Mouse (Mus musculus) kidney, postnatal 25 days (tissue): Measurements from ENCODE around the gene Aqp9.

Source experiments
- DNase-seq, 2 experiments: peaks; one replicate each; pipeline ENCODE4 v3.0.0; 2021; ENCODE audit warnings: mixed read lengths in 2 of 2

Gene Aqp9

DNA sequence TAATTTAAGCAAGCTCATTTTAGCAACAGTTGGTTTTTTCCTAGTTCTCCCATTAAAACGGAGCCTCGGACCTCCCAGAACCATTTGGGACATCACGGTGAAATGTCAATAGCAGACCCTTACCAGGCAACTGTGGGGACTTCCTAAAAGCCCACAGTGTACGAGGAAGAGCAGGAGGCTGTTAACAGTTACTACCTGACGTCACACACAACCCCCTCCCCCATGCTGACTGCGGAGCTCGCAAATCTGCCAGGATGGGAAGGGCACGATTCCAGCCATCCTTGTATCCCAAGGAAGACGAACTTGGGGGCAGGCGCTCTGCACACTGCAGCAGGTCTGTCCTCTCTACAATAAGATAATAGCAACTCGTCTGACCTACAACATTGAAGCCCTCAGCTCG, at the start of gene Aqp9:
Gene Aqp9 (minus strand): TSS at position 172 of the 400 bp plus-strand sequence.
- DNase-seq: no peak

DNA sequence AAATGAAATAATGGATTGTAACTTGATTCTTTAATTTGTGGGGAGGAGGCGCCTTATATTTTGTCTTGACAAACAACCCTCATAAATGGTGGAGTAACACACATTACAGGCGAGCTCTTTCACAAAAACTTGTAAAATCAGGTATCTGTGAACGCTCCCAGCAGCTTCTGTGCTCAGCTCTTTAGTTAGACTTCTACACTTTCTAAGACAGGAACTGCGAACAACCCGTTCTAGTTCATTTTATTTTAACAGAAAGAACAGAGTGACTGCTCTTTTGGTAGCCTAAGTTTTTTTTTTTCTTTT, 49.3 kb upstream of the Aqp9 start:
- no peak for DNase-seq

DNA sequence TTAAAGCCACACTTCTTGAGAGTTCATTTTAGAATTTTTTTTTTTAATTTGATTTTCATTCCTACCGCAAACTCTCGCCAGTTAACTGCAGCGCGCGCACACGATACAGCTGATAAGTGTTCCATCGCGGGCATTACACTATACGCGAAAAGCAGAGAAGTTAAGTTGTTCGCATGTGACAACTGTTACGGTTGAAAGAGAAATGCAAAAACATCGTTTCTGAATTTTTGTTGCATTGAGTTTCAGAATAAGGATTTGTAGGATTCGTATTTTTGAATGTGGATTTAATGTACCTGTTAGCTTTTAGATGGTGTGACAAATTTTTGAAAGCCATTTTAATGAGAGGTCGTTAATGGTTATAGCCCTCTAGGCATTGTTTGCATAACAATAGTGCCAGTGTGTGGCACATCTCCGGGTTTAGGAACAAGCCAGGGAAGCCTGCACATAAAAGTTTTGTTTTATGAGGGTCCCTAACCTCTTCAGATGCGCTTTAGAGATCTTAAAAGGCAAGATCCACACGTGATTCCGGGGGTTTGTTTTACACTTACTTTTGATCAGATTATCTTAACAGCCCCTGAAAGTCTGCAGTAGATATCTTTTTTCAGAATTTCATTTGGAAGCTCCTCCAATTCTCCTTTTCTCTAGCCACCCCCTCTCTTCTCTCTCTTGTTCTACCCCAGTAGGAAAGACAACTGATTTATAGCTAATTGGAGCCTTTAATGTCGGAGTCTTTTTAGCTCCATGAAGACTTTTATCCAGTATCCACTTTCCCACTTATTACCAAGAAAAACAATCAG, 48.7 kb upstream of the Aqp9 start:
- DNase-seq: no peak

DNA sequence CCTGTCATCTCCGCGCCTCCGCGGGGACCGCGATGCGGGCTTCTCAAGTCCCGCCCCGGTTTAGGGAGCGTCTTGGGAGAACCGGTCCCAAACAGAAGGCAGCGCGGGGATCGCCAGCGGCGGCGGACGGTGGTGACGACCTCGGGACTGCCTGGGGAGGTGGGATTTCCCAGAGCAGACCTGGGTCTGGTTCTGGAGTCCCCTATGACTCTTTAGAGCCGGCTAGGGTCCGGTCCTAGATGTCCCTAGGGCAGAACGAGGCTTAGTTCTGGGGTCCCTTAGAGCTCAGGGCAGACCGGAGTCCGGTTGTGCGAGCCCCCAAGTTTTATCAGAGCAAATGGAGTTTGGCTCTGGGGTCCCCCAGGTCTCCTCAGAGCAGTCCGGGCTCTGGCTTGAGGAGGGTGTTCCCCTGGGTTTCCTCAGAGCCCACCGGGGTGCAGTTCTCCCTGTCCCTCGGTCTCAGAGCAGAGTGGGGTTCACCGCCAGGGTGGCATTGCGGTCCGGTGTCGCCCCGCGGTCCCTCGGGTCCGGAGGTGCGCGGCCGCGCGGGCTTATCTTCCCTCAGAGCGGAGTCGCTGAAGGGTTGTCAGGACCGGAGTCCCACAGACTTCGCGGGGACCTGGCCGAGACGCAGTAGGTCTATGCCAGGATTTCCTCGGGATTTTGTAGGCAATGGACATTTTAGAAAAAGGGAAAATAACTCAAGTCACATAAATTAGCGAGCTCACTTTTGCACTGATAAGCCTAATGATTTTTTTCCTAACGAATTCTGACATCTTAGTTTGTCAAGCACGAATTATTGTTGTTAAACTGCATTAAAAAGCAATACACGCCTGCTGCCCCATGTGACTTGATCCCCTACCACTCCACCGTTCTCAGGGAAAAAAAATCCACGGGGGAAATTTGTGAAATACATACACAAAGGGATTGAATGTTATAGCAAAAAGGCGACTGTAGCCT, 47.8 kb upstream of the Aqp9 start:
- peak; percentile 13 to 43 for DNase-seq

DNA sequence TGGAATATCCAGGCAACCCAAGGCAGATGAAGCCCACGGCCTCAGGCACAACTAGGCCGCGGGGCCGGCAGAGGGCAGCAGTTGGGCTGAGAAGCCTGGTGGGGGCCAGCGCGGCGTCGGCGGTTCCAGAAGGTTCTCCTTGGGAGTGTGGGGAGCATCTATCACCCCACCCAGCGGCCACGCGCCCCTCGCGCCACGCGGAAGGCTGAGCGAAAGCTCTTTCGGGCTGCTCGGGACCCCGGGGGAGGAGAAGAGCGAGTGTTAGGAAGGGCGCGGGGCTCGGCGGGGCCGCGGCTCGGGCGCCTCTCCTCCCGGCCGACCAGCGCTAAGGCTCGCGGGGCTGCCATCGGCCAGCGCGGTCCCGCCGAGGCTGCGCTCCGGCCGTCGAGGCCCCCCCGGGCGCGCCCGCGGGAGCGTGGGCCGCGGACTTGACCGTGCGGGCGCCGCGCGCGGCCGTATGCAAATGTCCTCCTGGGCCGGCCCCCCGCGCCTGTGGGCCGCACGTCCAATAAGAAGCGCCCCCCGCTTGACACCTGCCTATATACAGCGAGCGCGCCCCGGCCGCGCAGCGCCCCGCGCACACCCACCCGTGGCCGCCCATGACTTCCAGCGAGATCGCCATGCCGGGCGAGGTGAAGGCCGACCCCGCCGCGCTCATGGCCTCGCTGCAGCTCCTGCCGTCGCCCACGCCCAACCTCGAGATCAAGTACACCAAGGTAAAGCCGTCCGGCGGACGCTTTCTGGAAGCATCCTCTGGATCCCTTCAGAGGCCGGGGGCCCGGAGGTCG, 47.0 kb upstream of the Aqp9 start, which contains the start of gene Aldh1a2:
Gene Aldh1a2 (plus strand): TSS at position 542 of the 788 bp plus-strand sequence.
- peak; percentile 77 to 79 for DNase-seq

DNA sequence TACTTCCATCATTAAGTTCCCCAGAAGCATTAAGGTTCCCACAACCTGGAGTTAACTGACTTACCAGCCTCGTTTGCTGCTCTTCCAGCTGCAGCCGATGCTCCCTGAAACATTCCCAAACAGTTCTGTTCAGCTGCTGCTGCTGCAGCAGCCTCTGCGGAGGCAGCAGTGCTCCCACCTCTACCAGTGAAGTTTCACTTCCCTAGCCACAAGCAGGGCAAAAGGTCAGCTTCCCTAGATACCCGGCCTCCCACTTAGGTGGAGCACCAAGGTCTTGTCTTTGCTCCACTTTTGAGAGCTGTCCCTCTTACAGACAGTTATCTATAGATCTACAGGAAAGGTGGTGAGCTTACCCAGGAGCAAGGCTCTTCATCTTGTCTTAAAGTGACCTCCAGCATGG, 45.2 kb upstream of the Aqp9 start:
- no peak for DNase-seq

DNA sequence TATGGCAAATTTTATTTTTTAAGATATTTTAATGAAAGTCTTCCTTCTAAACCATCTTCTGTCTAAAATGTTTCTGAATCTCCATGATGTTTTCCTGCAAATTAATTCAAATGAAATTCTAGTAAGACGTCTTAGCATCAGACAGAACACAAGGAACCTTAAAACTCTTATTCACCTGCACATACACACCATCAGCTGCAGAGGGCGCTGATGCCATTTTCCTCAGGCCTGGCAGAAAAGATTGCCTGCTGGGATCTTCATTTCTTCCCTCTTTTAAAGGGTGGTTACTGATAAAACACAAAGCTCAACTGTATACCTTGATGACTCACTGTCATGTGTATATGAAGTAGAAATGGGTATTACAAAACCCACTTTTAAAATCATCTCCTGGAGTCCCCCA, 42.4 kb upstream of the Aqp9 start:
- peak in 1 of 2 experiments; percentile 23 for DNase-seq

DNA sequence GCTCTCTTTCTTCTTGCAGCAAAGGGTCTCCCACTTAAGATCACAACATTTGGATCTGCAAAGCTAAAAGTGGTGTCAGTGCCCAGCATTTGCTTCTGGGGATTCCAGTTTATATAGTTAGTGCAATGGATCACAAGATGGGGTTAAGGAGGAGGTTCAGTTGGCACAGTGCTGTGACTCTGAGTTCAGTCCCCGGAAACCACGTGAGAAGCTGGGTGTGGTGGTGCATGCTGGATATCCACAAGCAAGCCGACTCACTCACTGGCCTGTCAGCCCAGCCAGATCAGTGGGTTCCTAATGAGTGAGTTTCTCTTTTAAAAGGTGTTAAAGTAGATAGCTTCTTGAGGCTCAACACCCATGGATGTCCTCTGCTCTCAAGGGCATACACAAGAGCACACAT, 40.8 kb upstream of the Aqp9 start:
- DNase-seq: no peak

DNA sequence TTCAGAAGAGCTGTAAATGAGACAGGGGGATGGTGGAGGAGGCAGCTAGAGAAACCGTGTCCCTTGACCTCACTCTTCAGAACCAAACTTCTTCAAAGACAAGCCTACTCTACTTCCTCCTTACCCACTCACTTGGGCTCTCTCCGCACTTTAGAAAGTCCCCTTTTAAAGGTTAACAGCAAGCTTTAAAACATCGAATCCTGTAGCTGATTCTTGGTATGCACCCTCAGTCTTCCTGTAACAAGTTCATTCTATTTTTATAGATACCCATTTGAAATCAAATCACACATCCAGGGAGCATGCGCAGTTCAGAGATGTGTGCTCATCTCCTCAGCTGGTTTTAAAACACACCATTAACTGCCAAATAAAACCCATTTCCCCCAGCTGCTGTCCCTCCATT, 33.8 kb upstream of the Aqp9 start:
- DNase-seq: no peak

DNA sequence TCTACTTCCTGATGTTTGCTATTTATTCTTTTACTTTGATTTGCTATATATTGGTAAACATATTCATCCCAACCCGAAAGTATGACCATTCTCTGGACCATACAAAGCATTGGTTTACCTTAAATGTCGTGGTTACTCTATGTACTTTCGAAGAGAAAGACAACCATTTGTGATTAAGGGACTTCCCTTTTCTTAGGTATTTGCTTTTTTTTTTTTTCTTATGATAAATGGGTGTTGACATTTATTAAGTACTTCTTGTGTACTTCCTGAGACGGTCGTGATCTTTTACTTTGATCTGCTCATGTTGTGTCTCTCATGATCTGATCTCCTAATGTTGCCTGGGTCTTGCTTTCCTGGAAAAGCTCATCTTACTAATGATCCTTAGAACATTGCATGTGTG, 30.3 kb upstream of the Aqp9 start:
- DNase-seq: no peak

DNA sequence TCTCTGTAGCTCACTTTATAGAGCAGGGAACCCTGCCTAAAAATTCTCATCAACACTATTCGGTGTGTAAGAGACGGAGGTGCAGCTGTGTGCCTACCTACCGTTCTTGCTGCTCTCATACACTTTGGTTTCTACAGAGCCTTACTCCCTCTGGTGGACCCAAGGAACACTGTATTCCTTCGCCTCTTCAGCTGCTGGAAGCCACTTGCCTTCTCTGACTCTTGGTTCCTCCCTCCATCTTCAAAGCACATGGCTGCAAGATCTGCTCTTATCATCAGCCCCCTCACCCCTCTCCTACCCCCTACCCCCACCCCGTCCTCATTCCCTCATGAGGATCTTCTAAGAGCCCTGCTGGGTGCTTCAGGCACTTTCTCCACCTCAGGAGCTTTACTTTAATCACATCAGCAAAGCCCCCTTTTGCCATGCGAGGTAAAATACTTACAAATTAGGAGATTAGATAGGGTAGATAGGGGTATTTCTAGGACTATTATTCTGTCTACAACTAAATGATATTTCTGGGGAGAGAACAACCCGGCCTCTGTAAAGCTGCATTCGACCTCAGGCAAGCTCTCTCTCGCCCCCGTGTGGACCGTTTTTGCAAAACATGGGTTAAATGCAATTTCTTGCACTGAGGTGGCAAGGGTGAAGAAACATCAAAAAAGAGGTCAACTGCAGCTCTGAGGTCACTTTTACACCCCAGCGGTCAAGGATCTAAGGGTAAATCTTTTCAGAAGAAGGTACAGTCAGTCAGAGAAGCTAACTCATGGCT, 20.3 kb upstream of the Aqp9 start:
- peak; percentile 57 to 81 for DNase-seq

DNA sequence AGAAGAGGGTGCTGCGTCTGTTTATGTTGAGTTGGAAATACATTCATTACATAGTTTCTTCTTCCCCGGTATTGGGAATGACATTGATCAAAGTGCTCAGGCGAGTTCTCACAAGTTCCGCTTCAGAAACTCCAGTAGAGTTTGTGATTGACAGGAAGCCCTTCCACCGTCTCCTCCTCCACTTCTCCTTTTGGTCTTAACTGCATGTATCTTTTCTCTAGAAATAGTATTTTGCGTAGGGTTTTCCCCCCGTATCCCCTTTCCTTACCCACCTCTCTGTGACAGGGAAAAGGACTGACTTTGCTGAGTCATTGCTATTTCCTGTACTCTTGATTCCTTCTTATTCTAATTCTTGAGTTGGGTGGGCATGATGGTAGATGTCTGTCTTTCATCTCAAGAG, 18.9 kb upstream of the Aqp9 start:
- DNase-seq: no peak

DNA sequence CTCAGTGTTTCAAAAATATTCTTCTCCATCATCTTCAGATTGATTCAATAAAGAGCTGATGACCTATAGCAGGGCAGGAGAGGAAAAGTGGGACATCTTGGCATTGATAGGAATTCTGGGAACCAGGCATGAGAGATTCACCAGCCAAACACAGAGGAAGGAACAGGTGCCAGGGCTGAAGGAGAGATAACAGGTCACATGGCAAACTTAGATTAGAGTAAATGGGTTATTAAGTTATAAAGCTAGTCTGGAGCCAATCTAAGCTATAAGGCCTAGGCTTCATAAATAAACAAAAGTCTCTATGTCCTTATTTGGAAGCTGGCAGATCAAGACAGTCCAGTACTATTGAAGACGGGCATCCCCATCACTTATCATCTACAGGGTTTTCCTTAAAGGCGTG, 17.3 kb upstream of the Aqp9 start:
- no peak for DNase-seq

DNA sequence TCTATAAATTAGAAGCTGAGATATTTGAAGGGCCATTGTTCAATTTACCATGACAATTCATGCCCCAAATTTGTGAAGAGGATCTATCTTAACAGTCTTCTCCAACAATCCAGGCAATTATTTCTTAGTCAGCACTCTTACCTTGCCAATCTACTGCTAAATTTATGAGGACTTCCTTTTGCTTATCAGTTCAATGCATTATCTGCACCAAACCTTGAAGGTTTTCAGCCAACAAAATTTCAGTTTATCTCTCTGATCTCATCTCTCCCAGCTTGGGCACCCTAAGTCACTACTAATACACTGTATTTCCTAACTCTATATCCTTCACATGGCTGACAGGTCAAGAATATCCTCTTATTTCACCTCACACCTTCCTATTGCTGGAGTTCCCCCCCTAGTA, 16.8 kb upstream of the Aqp9 start:
- no peak for DNase-seq

DNA sequence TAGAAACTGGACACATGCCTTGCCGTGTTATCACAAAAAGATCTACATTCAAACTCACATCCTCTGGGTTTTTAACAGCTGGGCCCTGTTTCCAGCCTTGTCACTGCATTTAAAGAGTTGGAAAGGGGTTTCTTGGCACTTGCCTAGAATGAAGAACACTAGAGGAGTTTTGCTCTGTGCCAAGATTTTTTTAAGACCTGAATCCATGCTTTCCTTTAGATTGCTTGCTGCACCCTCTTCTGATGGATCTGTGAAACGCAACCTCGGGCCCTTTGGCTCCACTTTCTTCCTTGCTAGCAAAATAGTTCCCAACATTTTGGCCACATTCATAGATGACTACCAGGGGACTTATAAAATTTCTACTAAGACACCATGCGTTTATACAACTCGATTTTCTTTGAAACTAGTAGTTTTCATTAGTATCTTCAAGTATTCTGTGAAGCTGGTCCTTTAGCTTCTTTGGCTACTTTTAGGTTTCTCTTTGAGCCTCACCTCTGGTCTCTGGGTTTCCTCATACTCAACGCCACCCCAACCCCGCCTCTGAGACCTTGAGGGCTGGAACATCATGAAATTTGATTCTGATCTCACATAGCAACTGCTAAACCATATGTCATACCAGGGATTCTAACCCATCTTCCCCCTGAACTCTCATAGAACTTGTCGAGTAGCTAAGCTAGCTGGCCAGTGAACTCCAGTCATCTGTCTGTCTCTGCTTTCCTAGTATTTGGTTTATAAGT, 11.7 kb upstream of the Aqp9 start:
- peak in 1 of 2 experiments; percentile 14 for DNase-seq

DNA sequence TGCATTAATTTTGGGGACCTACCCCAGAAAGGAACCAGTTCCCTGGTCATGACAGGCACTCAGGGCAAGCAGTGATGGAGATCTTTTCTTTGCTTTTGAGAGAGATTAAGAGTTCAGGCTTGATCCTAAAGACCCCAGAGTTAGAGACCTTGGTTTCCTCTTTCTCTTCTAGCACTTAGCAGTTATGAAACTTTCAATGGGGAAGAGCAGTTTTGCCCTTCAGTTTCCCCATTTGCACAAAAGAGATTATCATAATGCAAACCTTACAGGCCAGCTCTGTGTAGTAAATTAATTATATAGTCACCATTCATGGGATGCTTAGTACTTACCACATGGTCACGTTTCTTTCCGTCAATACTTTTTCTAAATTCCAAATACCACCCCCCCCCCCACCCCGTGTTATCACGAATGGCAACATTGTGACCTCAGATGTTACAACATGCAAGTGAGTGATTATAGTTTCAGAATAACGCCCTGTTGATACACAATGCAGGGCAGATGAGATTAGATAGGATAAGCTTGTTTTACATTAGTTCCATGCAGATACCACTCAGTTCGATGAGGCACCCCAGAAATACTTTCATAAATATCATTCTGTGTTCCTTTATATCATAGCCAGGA, 10.9 kb upstream of the Aqp9 start:
- no peak for DNase-seq

DNA sequence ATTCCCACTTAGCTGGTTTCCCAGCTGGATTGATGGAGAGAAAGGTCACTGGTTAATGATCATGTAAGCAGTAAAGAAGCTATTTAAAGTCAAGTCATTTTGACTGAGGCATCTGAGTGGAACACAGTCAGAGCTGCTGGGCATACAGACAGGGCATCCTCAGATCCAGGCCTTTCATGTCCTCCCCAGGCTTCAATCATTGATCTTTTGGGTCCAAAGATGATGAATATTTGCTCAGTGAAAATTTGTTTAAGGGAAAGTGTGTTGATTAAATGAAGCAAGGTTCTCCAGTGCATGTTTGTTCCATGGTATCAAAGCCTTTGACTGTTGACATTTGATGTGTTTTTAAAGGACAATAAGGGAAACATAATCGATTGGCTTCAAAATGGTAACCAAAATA, 7.2 kb upstream of the Aqp9 start:
- DNase-seq: no peak

DNA sequence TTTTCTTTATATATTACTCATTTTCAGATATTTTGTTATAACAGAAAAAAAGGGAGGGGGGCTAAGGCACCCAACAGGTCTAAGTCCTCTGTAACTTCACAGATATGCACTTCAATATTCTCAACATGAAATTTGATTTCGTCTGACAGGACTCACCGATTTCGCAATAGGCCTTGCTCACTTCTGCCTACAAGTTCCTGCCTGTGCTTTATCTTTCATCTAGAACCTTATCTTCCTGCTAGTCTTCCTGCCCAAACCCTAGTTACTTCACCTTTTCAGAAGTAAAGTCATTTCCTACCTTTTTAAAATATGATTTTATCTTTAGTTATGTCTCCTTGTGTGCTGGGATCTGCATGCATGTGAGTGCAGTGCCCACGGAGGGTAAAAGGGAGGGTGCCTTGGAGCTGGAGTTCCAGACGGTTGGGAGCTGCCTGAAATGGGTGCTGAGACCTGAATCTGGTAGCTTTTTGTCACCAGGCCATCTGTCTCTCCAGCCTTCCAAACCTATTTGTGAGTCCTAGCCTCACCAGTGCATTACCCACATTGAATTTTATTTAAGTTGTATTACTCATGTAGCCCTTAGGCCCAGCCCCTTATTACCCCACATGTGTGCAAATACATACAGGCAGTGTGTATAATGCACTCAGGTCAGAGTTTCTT, 6.0 kb upstream of the Aqp9 start:
- DNase-seq: no peak

DNA sequence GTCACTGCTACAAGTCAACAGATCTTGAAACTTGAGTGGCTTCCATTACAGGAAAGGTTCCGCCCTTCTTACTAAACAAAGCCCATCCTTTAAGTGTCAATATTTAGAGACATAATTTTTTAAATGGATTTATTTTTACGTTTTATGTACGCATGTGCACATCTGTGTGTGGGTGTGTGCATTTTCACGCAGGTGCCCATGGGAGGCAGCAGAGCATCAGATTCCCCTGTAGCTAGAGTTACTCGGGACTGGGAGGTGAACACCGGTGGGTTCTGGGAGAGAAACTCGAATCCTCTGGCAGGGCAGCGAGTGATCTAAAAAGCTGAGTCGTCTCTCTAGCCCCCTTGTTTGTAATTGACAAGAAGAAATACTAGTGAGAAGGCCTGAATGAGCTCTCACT, 5.1 kb upstream of the Aqp9 start:
- no peak for DNase-seq

DNA sequence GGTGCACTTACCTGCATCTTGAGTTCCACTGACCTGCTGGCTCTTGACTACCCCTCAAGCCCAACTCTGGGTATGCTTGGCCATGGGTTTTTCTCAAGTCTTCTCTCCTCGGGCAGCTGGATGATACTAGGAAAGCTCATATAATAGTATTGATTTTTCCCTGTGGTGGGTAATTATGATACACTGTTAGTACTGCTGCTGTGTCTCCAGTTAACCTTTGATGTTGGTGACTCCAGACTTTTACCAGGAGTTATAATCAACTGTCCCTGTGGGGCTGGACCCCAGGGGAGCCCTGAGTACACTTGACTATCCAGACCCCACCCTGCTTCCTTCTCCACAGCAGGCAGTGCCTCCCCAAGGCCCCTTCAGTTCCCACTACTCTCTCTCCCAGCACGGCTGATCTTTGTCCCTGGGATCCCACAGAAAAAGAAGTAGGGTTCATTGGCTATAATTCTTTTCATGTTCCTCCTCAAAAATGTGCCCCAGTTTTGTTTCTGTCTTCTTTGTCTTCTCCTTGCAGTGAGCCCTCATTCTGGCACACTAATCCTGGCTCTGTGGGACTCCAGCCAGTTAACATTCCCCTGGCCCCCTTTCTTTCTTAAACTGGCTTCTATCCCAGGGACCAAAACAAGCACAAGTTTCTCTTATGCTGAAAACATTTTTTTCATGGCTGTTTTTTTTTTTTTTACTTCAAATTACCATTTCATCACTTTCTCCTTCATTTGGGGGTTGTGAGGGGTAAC, 838 bp downstream of the Aqp9 start:
- no peak for DNase-seq
